Mouse (Mus musculus) stomach, embryonic 14.5 days (tissue): ENCODE measurements around the gene Top3b. TPM values are rescaled to one million over a fixed set of nuclear protein-coding genes. Genes with fewer than 3 reads are reported as not detected.
"Not testable (repeated sequence)": the region's sequence is repeated elsewhere in the genome, so short reads cannot be mapped to it uniquely, and the experiment has no call there.

Source experiments
- ATAC-seq: fragments of 200-750 bp; cut with Nextera tagmentation; 2 replicates; pipeline ENCODE4 v1.8.0; 2017; ENCODE audit warnings: low read depth, moderate TSS enrichment; ENCODE audit not compliant: insufficient number of reproducible peaks, insufficient read depth, low FRiP score
- H3K27ac ChIP-seq: fragments of 300-500 bp; sonication (generic); 2 replicates; pipeline ENCODE4 v1.5.1; 2014; ENCODE audit warnings: mild to moderate bottlenecking, low read length, moderate library complexity, mixed read lengths
- H3K27me3 ChIP-seq: fragments of 300-500 bp; sonication (generic); 2 replicates; pipeline ENCODE4 v1.6.1; 2014; ENCODE audit warnings: low read length, control low read depth, mixed read lengths; ENCODE audit not compliant: control insufficient read depth, insufficient read depth
- H3K36me3 ChIP-seq: fragments of 300-500 bp; sonication (generic); 2 replicates; pipeline ENCODE4 v1.6.1; 2014; ENCODE audit warnings: mild to moderate bottlenecking, control low read depth, low read length, moderate library complexity, mixed read lengths; ENCODE audit not compliant: control insufficient read depth, insufficient read depth
- H3K4me1 ChIP-seq: fragments of 300-500 bp; sonication (generic); 2 replicates; pipeline ENCODE4 v1.6.1; 2014; ENCODE audit warnings: low read length, control low read depth, mixed read lengths; ENCODE audit not compliant: control insufficient read depth, insufficient read depth
- H3K4me2 ChIP-seq: fragments of 300-500 bp; sonication (generic); replicated peaks from 2 replicates; pipeline ENCODE4 v1.6.1; 2014; ENCODE audit warnings: low read depth, low read length, control low read depth
- H3K4me3 ChIP-seq: fragments of 300-500 bp; sonication (generic); 2 replicates; pipeline ENCODE4 v1.5.1; 2014; ENCODE audit warnings: low read depth, low read length, control low read depth
- H3K9ac ChIP-seq: fragments of 300-500 bp; sonication (generic); replicated peaks from 2 replicates; pipeline ENCODE4 v1.6.1; 2014; ENCODE audit warnings: low read depth, mild to moderate bottlenecking, control low read depth, low read length, moderate library complexity, mixed read lengths
- H3K9me3 ChIP-seq: fragments of 300-500 bp; sonication (generic); 2 replicates; pipeline ENCODE4 v1.6.1; 2016; ENCODE audit warnings: low read depth, low read length, control low read depth; ENCODE audit not compliant: control insufficient read depth
- WGBS: fragments of 180-500 bp; shearing (Covaris S2); extraction: QIAGEN DNeasy Blood & Tissue Kit; methylation state at CpG from one replicate; pipeline ENCODE4 v1.1.7; 2014; 5-methylcytosine and 5-hydroxymethylcytosine counted together
- polyA plus RNA-seq: library from polyadenylated mRNA; unstranded; fragments of >200 nt; fragmentation: Nextera tagmentation; extraction: Ambion mirVana; gene quantifications from 2 replicates; pipeline ENCODE4 v1.2.1, GENCODE M21; 2014

The Top3b gene
- polyA plus RNA-seq, 1 experiment from 2014 or later = 73.1 TPM

DNA sequence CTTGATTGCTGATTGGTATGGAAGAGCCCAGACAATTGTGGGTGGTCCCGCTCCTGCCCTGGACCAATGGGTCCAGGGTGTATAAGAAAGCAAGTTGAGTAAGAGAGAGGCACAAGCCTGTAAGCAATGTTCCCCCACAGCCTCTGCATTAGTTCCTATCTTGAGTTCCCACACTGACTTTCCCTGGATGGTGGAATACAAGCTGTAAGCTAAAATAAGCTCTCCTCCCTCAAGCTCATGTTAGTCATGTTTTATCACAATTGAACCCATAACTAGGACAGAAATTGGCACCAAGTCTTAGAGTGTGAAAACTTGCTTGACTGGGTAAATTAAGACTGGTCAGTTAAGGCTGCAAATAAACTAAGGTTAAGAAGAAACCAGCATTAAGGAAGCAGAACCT lies 15.0 kb upstream of the Top3b start:
- Histone ChIP-seq H3K27ac (no peak overlapping the region), H3K9me3 (no peaks in the 10 kb centered on the region), H3K9ac (no peak overlapping the region), H3K4me3 (no peak overlapping the region), H3K4me2 (no peak overlapping the region), H3K27me3 (no peaks in the 10 kb centered on the region), H3K36me3 (no peaks in the 10 kb centered on the region), H3K4me1 (no peaks in the 10 kb centered on the region)
- WGBS = 84% methylated on average over 1 of the region's 1 CpGs
- no peak for ATAC-seq

DNA sequence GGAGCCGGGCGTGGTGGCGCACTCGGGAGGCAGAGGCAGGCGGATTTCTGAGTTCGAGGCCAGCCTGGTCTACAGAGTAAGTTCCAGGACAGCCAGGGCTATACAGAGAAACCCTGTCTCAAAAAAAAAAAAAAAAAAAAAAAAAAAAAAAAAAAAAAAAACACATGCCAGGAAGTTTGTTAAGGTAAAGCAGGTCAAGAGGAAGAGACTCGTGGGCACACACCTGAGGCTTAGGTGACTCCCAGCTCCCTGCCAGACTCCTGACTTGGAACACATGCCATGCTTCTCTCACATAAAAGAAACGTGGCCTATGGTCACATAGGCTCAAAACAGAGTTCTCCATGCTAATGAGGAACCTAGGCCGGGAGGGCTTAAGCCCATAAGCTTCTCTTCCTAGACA lies 14.5 kb upstream of the Top3b start:
- WGBS = 82% methylated on average over 9 of the region's 9 CpGs
- H3K27ac ChIP-seq, H3K36me3 ChIP-seq, H3K27me3 ChIP-seq, H3K4me2 ChIP-seq, H3K9ac ChIP-seq, H3K4me3 ChIP-seq, H3K4me1 ChIP-seq, ATAC-seq, H3K9me3 ChIP-seq: not testable (repeated sequence)

DNA sequence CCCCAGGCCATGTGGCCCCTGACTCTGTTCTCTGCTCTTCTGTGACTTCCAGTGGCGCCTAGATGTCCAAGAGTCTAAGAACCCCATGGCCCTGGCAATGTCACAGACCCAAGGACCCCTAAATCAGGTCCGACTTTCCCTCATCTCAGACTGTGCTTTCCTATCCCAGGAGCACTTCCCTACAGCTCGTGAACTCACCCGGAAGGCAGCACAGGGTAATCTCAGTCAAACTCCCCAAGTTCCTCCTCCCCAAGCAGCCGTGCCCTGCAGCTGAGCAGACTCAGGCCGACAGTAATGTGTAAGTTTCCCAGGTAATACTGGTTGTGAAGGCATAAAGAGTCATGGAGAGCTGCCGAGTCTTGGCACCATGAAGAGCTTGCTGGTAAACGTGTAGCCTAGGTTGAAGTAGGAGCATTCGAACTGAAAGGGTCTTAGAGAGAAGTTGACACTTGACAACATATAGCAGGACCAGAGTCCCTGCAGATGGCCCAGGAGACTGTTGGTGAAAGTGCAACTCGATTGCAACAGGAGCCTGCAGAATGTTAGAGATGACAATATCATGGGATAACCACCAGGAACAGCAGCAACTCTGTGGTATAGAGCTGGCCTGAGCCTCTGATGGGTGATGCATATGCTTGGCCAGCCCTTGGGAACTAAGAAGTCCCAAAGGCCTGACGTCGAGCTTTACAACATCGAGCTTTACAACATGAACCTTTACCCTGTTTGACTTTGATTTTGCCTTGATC lies 13.6 kb upstream of the Top3b start:
- H3K27me3 ChIP-seq = no peaks in the 10 kb centered on the region
- H3K9me3 ChIP-seq = no peaks in the 10 kb centered on the region
- no peak overlapping the region for H3K4me3 ChIP-seq
- WGBS = 75% methylated on average over 13 of the region's 13 CpGs
- no peak overlapping the region for H3K27ac ChIP-seq
- no peak overlapping the region for H3K9ac ChIP-seq
- ATAC-seq = no peak
- H3K4me1 ChIP-seq = no peaks in the 10 kb centered on the region
- H3K4me2 ChIP-seq = no peak overlapping the region
- no peaks in the 10 kb centered on the region for H3K36me3 ChIP-seq

DNA sequence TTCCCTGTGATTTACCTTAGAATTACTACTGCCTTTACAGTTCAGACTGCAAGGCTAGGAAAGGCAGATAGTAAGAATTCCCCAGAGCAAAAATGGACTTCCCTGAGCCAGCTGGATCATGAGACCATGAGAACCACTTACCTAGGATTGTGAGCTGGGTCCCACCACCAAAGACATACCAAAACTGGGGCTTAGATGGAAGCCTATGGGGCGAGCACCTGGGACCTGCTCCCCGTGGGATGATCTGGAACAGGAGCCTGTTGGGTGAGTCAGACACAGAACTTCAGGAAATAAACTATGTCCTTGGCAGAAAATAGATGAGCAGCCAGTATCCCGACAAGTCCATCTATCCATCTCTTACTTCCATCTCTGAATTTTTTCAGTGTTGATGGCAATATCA lies 8.2 kb upstream of the Top3b start:
- H3K27me3 ChIP-seq = no peaks in the 10 kb centered on the region
- 72% methylated on average over 3 of the region's 3 CpGs for WGBS
- H3K9ac ChIP-seq = no peak overlapping the region
- no peak for ATAC-seq
- H3K4me2 ChIP-seq = no peak overlapping the region
- H3K4me1 ChIP-seq = 0 out of 2 replicates have a peak, but pooled peaks cover 5% of the 10 kb centered on the region
- H3K27ac ChIP-seq = no peak overlapping the region
- H3K4me3 ChIP-seq = no peak overlapping the region
- H3K9me3 ChIP-seq = no peaks in the 10 kb centered on the region
- H3K36me3 ChIP-seq = no peaks in the 10 kb centered on the region

DNA sequence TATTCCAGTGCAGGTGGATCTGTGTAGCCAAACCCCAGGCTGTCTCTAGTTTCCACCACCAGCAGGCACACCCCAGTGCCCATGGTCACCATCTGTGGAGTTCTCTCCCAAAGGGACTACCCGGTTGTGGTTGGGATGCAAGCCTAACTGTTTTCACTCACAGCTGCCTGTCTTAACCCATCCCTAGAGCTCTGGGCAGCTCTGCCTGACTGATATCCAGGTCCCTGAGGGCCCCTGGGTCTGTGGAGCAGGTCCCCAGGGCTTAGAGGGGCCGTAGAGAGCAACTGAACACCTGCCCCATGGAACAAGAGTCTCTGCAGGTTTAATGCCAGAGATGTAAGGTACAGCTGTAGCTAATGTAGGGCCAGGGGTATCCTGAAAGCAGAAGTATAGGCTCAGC lies 6.6 kb upstream of the Top3b start, which contains the start of gene Igll1:
Gene Igll1 (minus strand): TSS at position 8 of the 400 bp plus-strand sequence.
- no peak within 1 kb of the TSS for H3K27ac ChIP-seq
- H3K9me3 ChIP-seq = no peaks in the 10 kb centered on the region
- no peaks in the 10 kb centered on the region for H3K36me3 ChIP-seq
- WGBS = 75% methylated on average over 2 of the region's 2 CpGs
- no peak within 1 kb of the TSS for H3K9ac ChIP-seq
- H3K4me3 ChIP-seq = no peak within 1 kb of the TSS
- H3K27me3 ChIP-seq = no peaks in the 10 kb centered on the region
- H3K4me1 ChIP-seq = 0 out of 2 replicates have a peak, but pooled peaks cover 5% of the 10 kb centered on the region
- H3K4me2 ChIP-seq = no peak within 1 kb of the TSS
- ATAC-seq = no peak

DNA sequence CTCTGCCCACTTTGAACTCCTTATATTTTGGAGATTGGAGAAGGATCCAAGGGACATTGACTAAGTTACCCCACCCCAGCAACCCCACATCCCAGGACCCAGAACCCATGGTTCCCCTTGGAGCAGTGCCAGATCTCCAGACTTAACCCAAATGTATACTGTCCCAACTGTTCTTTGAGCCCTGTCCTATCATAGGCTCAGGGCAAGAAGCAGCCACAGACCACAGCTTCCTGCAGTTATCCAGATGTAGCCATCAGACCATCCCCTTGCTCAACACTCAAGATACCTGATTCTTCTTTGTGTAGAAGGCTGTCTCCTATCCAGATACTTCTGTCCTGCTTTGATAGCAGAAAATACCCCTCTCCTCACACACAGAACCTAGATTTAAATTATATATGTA lies 5.3 kb upstream of the Top3b start:
- Histone ChIP-seq H3K36me3 (no peaks in the 10 kb centered on the region), H3K9me3 (no peaks in the 10 kb centered on the region), H3K27me3 (no peaks in the 10 kb centered on the region), H3K4me2 (no peak overlapping the region), H3K27ac (no peak overlapping the region), H3K4me1 (0 out of 2 replicates have a peak, but pooled peaks cover 5% of the 10 kb centered on the region), H3K9ac (no peak overlapping the region), H3K4me3 (no peak overlapping the region)
- ATAC-seq = no peak

DNA sequence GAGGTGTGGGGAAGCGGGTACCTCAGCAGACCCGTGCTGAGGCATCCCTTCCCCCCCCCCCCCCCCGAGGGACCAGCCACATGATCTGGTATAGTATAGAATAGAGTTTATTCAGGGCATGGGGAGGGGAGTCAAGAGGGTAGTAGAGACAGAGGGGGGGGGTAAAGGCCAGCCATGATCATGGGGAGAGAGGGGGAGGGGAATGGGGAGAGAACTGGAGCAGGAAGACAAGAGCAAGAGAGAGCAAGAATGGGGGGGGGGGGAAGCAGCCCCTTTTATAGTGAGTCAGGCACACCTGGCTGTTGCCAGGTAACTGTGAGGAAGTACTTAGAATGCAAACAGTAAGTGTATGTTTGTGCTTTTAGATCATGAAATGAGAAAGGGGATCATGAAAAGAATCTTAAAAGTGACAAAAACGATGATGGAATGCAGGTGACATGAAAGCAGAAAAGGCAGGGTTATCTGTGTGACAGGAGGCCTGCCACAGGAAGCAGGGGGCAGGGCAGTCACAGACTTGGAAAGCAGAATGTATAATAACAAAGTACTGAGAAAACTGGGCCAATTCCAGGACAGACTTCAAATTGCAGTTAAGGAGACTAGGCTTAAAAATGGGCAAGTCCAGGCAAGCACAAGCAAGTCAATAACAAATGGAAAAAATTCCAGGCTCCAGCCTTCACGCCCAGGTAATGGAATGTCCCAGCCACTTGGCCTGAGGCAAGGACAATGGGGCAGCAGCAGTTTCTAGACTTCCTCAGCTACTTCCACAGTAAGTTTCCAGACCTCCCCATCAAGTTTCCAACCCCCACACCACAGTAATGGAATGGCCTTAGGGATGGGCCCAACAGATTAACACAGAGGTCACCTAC lies 4.6 kb upstream of the Top3b start:
- peak overlapping the region; percentile 41; the same call in 1 of the 2 replicates for H3K27ac ChIP-seq
- WGBS = 38% methylated on average over 4 of the region's 5 CpGs

DNA sequence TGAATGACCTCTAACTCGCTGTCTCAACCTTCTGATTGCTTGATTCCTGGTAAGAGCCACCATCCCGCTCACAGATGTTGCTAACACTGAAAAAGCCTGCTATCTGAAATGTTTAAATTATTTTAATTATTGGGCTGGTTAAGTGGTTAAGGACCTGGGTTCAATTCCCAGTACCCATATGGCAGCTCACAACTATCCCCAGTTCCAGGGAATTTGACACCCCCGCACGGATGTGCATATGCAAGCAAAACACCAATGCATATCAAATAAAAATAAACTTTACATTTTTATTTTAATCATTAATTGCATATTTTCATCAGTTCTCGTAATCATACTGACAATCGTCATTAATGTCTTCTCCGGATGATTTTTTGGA lies 307 bp upstream of the Top3b start:
- Histone ChIP-seq H3K36me3 (no peaks in the 10 kb centered on the region), H3K27ac (peak overlapping the region; percentile 97), H3K9ac (0 out of 2 replicates have a peak overlapping the region, but pooled peaks have one; percentile 88), H3K27me3 (no peaks in the 10 kb centered on the region), H3K4me3 (peak overlapping the region; percentile 74), H3K4me1 (0 out of 2 replicates have a peak, but pooled peaks cover 5% of the 10 kb centered on the region), H3K9me3 (no peaks in the 10 kb centered on the region), H3K4me2 (peak overlapping the region; percentile 76)
- WGBS = 32% methylated on average over 7 of the region's 7 CpGs
- no peak for ATAC-seq

More for the DNA sequence above, 4.6 kb upstream of the Top3b start:
- 0 out of 2 replicates have a peak, but pooled peaks cover 5% of the 10 kb centered on the region for H3K4me1 ChIP-seq
- H3K9ac ChIP-seq = no peak overlapping the region
- no peaks in the 10 kb centered on the region for H3K36me3 ChIP-seq
- H3K4me3 ChIP-seq = no peak overlapping the region
- no peaks in the 10 kb centered on the region for H3K9me3 ChIP-seq
- ATAC-seq = no peak
- no peak overlapping the region for H3K4me2 ChIP-seq
- no peaks in the 10 kb centered on the region for H3K27me3 ChIP-seq
